In the genomic region with DNA sequence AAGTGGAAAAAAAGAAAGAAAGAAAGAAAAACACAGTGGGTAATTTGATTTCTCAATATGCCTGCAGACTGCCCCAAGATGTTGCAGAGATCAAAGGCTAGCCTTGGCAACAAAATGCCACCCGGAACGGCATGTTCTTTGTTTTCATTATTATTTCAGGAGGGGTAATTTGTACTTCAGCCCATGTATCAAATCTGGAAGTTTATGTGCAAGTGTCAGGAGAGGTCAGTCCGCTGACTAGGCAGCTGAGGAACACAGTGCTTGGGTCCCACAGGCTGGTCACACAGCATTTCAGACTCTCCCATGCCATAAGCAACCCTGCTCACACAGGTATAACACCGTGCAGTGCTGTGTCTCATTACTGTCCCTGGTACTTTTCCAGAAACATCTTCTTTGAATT, we compare ENCODE assay signal across 23 mouse cellular contexts.
"Had no signal": no experiment of that assay in that cellular context is flagged by ENCODE, and none has a peak within 500 bp of the region (broad histone marks: within the 10 kb centered on the region; RNA-seq: fewer than 3 reads in every experiment).

No protein-coding gene starts in this region.

- H3K9ac ChIP-seq: limb, embryonic 12.5 days; limb, embryonic 15.5 days; liver, embryonic 14.5 days; liver, postnatal 0 days; lung, embryonic 14.5 days; neural tube, embryonic 12.5 days; neural tube, embryonic 15.5 days had no signal

- H3K4me3 ChIP-seq: limb, embryonic 12.5 days; limb, embryonic 15.5 days; megakaryocyte, embryonic 14.5 days; midbrain, embryonic 10.5 days; neural tube, embryonic 12.5 days; neural tube, embryonic 15.5 days had no signal

- DNase-seq: kidney, postnatal 14 days; kidney, postnatal 4 days; left cerebral cortex, postnatal 4 days; liver, postnatal 0 days; lung, embryonic 14.5 days; midbrain, embryonic 14.5 days; right cerebral cortex, adult 18-20 months; right cerebral cortex, postnatal 14 days; right cerebral cortex, postnatal 4 days; thymus, adult 2 months; thymus, postnatal 14 days; thymus, postnatal 4 days had no signal

- ATAC-seq: liver, postnatal 0 days; lung, postnatal 0 days had no signal

- H3K27ac ChIP-seq: limb, embryonic 12.5 days; limb, embryonic 15.5 days; liver, embryonic 14.5 days; macrophage; midbrain, embryonic 10.5 days; neural tube, embryonic 12.5 days; neural tube, embryonic 15.5 days; stomach, postnatal 0 days had no signal

- H3K27me3 ChIP-seq: neural tube, embryonic 12.5 days; neural tube, embryonic 15.5 days had no signal

- H3K4me2 ChIP-seq: limb, embryonic 12.5 days; limb, embryonic 15.5 days; liver, embryonic 11.5 days; lung, embryonic 14.5 days; neural tube, embryonic 12.5 days; neural tube, embryonic 15.5 days had no signal

- H3K9me3 ChIP-seq: limb, embryonic 12.5 days; limb, embryonic 15.5 days; midbrain, embryonic 10.5 days; neural tube, embryonic 12.5 days; neural tube, embryonic 15.5 days had no signal

- H3K36me3 ChIP-seq: limb, embryonic 12.5 days; limb, embryonic 15.5 days; midbrain, embryonic 10.5 days; neural tube, embryonic 12.5 days; neural tube, embryonic 15.5 days had no signal

- H3K4me1 ChIP-seq: limb, embryonic 12.5 days; limb, embryonic 15.5 days; megakaryocyte, embryonic 14.5 days; neural tube, embryonic 12.5 days; neural tube, embryonic 15.5 days had no signal
